Mouse (Mus musculus) urinary bladder, adult 2 months (tissue): ENCODE measurements around the gene Rara. TPM values are rescaled to one million over a fixed set of nuclear protein-coding genes. Genes with fewer than 3 reads are reported as not detected.
A peak's percentile ranks its signal among the peaks of the same experiment; 100 is the strongest.
"Not testable (repeated sequence)": the region's sequence is repeated elsewhere in the genome, so short reads cannot be mapped to it uniquely, and the experiment has no call there.

ENCODE experiments used
- DNase-seq: peaks from one replicate; pipeline ENCODE4 v3.0.0; 2022; ENCODE audit warnings: low spot score
- polyA plus RNA-seq: library from polyadenylated mRNA; depleted of rRNA; stranded (reverse); fragments of >200 nt; gene quantifications from 2 replicates; pipeline ENCODE4 v1.2.3, GENCODE M21; 2012; rRNA removed

Rara gene
- polyA plus RNA-seq, result 8.5 and 13.7 TPM in 2 replicates

DNA sequence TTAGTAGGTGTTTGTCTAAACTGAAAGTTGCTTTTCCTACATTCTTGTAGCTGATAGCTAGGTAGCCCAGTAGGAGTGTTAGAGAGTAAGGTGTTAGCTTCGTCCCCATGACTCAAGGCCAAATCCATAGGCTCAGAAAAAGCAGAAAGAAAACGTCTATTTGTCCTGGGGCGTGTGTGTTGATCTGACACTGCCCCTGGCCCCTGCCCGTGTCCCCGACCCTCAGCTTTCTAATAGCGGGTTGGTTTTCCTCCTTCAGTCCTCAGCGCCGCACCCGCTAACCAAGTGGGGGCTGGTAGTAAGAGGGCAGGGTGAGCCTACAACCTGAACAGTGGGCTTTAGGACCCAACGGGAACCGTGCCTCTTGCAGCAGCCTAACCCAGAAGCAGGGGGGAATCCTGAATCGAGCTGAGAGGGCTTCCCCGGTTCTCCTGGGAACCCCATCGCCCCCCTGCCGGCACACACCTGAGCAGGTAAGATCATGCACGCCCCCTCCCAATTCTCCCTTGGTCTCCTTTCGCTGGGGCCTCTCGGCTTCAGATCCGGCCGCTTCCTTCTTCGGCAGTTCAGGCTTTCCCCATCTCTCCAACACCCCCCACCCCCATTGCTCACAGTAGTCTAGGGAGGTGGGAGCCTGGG lies at the start of gene Rara:
Rara (plus strand) TSS at position 381 of the 639 bp plus-strand sequence.
- DNase-seq, result no peak

GRCm38 (mm10) chr11:98887703-98888102 lies 39.9 kb upstream of the Rara start:
- no peak for DNase-seq

DNA sequence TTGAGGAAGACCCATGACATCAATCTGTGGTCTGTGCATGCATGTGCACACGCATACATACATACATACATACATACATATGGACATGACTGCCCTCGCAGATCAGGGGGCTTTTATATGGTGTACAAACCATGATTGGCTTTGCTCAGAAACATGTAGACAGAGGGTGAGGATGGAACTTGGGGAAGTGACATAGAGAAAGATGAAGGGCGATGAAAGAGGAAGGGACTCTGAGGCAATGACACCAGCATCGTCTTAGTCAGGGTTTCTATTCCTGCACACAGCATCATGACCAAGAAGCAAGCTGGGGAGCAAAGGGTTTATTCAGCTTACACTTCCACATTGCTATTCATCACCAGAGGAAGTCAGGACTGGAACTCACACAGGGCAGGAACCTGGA lies 38.5 kb upstream of the Rara start:
- DNase-seq, result no peak

GRCm38 (mm10) chr11:98889977-98890376 lies 37.6 kb upstream of the Rara start:
- DNase-seq, result no peak

GRCm38 (mm10) chr11:98892426-98892825 lies 35.2 kb upstream of the Rara start:
- no peak for DNase-seq

- DNase-seq, result no peak
Measured at GRCm38 (mm10) chr11:98900529-98901125, 27.0 kb upstream of the Rara start.

DNA sequence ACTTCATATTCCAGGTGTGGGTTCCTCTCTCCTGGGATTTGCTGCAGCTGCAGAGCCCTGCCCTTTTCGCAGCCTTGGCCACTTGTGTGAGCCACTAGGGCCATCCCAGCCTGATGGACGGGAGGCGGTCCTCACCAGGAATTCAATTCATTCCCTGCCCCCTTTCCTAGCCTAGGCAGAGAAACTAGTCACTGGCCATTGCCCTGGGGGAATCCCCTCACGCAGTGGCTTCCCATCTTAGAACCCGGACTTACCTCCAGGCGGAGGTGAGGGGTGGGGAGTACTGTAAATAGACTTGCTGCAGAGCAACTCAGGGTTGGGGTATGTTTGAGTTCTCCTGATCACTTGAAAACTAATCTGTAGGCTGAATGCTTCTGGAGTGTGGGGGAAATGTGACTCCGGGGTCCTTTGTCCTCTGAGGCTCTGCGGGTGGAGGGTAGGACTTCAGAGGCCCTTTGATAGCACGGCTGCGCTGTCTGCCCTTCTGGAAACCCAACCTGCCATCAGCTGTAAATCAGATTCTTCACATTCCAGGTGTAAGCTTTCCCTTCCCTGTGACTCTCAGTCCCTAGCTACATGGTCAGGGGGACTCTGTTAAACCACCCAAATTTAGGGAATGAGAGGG lies 24.9 kb upstream of the Rara start:
- no peak for DNase-seq

DNA sequence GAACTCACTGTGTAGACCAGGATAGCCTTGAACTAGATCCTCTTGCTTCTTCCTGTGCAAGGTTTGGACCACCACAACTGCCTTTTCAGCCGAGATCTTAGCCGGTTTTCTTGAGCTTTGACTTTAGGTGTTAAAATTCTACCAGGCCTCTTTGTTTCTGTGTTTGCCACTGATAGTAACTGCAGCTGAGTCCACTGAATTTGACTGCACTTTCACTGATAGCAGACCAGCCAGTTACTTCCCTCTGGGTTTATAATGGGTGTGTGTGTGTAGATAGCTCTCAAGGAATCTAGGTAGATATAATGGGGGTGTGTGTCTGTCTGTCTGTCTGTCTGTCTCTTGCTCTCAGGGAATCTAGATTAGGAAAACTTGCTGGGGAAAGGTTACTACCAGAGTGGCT lies 23.0 kb upstream of the Rara start:
- DNase-seq, result no peak

DNA sequence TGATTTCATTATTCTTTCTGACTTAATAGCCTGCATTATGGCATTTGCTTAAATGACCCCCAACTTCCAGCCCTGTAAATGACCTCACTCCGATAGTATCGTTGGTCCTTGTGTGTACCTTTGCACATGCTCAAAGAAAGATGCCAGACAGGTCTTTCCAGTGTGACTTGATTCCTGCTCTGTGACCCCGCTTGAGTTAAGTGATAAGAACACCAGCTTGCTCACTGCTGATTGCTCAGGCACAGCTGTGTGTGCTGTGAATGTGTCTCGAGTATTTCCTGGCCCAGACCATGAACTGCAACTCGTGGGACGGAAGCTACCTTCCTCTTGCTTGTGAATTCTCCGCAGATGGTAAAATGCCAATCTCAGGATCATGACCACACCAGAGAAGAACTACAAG lies 22.6 kb upstream of the Rara start:
- no peak for DNase-seq

DNA sequence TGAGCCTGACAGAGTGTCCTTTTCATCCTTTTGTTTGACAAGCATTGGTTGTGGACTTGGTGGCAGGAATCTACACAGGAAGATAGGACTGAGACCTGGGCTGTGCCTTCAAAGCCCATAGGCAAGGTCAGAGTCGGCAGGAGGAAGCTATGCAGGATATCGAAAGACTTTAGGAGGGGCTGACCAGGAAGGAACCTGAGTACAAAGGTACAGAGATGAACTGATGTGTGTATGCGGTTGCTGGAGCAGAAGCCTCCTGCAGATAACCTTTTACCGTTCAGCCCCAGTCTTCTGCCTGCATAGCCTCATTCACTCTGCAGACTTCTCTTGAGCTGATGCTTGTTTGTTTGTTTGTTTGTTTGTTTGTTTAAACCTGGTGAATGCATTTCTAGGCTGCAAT lies 22.0 kb upstream of the Rara start:
- no peak for DNase-seq

- no peak for DNase-seq
Measured at GRCm38 (mm10) chr11:98907063-98907436, 20.6 kb upstream of the Rara start.

DNA sequence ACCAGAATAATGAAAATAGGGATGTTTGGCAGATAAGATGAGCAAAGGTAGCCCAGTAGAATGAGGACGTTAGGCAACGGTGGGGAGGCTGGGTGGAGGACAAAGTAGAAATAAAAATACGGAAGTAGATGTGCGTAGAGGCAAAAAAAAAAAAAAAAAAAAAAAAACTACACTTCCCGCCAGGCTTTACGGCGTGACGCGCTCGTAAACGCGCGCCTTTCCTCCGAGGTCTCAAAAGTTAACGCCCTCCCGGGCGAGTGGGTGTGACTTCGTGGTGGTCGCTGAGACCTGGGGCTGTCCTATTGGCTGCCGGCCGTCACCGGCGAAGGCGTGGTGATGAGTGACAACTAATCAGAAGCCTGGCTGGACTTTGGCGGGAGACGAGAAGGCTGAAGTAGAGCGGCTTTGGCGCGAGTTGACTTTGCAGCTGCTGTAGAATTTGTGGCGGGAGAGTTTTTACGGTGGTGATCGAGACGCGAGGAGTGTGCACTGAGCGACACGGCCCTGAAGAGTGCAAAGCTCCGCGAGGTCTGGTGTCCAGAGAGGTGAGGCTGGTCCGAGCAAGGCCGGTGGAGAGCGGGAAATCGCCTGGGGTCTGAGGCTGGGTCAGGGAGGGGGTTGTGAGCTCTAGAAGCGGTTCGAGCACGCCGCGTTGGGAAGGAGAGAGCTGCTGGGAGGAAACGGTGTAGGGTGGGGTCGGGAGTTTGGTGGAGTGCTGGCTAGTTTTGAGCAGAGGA lies 20.0 kb upstream of the Rara start, which contains the start of gene Cdc6:
Cdc6 (plus strand) TSS at position 365 of the 737 bp plus-strand sequence.
- peak; percentile 72 for DNase-seq

- DNase-seq, result no peak
Measured at GRCm38 (mm10) chr11:98909654-98910053, 18.0 kb upstream of the Rara start.

- DNase-seq, result no peak
Measured at GRCm38 (mm10) chr11:98910415-98910814, 17.2 kb upstream of the Rara start.

DNA sequence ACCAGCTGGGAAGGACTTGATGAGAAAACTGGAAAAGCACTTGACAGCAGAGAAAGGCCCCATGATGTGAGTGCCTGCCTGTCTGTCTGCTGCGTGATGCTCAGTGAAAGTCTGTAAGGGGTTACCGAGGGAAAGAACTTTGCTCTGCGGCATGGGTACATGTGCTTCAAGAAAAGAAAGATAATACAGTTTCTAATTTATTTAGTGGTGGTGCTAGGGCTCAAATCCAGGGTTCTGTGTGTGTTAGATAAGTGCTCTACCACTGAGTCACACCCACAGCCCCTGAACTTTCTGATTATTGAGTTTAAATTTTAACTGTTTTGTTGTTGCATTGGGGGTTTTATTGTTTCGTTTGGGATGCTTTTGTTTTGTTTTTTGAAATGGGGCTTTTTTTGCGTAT lies 16.1 kb upstream of the Rara start:
- no peak for DNase-seq

DNA sequence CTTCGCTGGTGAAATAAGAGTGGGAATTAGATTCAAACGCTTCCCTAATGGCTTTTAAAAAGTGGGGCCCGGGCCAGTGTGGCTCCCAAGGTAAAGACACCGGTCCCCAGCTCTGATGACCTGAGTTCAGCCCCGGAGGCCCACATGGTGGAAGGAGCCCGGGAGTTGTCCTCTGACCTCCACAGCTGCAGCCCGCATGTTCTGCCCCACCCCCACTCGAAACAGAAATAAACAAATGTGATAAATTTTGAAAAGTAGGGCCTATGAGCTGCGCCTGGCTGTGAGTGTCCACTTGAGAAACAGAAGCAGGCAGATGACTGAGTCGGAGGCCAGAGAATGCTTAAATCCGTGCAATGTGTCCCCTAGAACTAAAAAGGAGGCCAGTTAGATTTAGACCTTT lies 13.4 kb upstream of the Rara start:
- DNase-seq, result no peak

DNA sequence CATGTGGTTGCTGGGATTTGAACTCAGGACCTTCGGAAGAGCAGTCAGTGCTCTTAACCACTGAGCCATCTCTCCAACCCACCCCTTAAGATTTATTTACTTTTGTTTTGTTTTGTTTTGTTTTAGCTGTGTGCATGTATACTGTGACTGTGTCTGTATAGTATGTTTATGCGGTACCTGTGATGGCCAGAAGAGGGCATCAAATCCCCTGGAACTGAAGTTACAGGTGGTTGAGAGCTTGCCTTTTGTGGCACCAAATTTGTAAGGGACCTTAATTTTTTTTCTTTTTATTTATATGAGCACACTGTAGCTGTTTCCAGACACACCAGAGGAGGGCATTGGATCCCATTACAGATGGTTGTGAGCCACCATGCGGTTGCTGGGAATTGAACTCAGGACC lies 11.2 kb upstream of the Rara start:
- not testable (repeated sequence) for DNase-seq

DNA sequence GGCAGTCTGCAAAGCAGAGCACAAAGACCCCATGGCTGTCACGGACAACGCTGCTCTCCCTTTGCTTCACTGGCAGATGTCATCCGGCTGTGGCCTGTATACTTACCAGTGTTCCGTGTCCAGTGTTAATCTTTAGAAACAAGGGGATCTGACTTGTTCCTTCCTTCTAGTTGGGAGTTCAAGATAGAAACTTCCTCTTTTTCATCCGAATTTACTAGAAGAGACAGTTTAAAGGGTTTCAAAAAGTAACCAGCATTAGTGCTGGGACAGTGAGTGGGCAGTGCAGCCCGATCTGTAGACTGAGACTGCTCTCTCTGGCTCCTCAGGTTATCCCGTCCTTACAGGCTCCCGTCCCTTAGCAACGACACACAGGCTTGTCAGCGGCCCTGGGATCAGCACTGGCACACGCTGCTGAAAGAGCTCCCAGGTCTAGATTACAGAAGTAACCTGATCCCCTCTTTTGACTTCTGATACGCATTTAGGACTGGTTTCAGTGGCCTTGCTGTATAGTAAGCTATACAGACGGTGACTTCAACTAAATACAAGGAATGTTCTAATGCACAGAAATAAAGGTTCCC lies 10.1 kb upstream of the Rara start:
- DNase-seq, result no peak

GRCm38 (mm10) chr11:98918231-98918630 lies 9.4 kb upstream of the Rara start:
- DNase-seq, result no peak

- no peak for DNase-seq
Measured at GRCm38 (mm10) chr11:98919009-98919408, 8.6 kb upstream of the Rara start.

GRCm38 (mm10) chr11:98921813-98922212 lies 5.8 kb upstream of the Rara start:
- not testable (repeated sequence) for DNase-seq

GRCm38 (mm10) chr11:98922307-98922706 lies 5.3 kb upstream of the Rara start:
- DNase-seq, result not testable (repeated sequence)
